Mouse (Mus musculus): Measurements from ENCODE around the gene Exoc6b. TPM values are rescaled to one million over a fixed set of nuclear protein-coding genes. Genes with fewer than 3 reads are reported as not detected.

The Exoc6b gene
- total RNA-seq, 2 experiments from 2014 or later = 36.8 to 44.7 TPM

Other genes with a start within 250 kb of the Exoc6b start
- 10 to 100 TPM; 67.1 to 77.5 TPM for gene Spr, start 68.3 kb upstream of the Exoc6b start, total RNA-seq (2021)
- gene Emx1, start 117.9 kb upstream of the Exoc6b start, total RNA-seq (2021) = not detected

All from adrenal gland, adult 18-20 months (tissue).